Comparison of ENCODE assay signal across 9 mouse cellular contexts in genomic region chr7:44246984-44247470, GRCm38 (mm10). TPM values are rescaled to one million over a fixed set of nuclear protein-coding genes. Genes with fewer than 3 reads are reported as not detected.
DNase-seq lines count a peak whose midpoint lies in the region; ATAC-seq and TF ChIP-seq lines count a peak whose summit lies in the region.
"Had no signal": no experiment of that assay in that cellular context is flagged by ENCODE, and none has a peak within 500 bp of the region (broad histone marks: within the 10 kb centered on the region; RNA-seq: fewer than 3 reads in every experiment).

No protein-coding gene starts in this region.

- peak overlapping the region; percentile 91 for H3K4me3 ChIP-seq in hindbrain, postnatal 0 days (ENCODE audit: low read length)
- H3K4me3 ChIP-seq in lung, embryonic 15.5 days, result peak overlapping the region; percentile 99

- peaks cover 15% of the 10 kb centered on the region for H3K36me3 ChIP-seq in hindbrain, postnatal 0 days (ENCODE audit: insufficient read depth, low read length)
- peaks cover 33% of the 10 kb centered on the region for H3K36me3 ChIP-seq in lung, embryonic 15.5 days

- no peaks in the 10 kb centered on the region for H3K9me3 ChIP-seq in hindbrain, postnatal 0 days (ENCODE audit: low read length)
- H3K9me3 ChIP-seq in lung, embryonic 15.5 days, result no peaks in the 10 kb centered on the region

- H3K4me1 ChIP-seq in hindbrain, postnatal 0 days (ENCODE audit: insufficient read depth, low read length), result peaks cover 10% of the 10 kb centered on the region
- peaks cover 19% of the 10 kb centered on the region for H3K4me1 ChIP-seq in lung, embryonic 15.5 days

- ATAC-seq in erythroid progenitor cell, adult 5-6 weeks (replicated peaks; ENCODE audit: low FRiP score, poor library complexity, severe bottlenecking), result peak; percentile 9; the same call in 1 of the 2 replicates
- ATAC-seq in hindbrain, postnatal 0 days, result peak; percentile 61
- peak; percentile 23; the same call in 1 of the 2 replicates for ATAC-seq in lung, embryonic 15.5 days (ENCODE audit: borderline replicate concordance, extremely low read depth, low FRiP score, low TSS enrichment)

- H3K9ac ChIP-seq in hindbrain, postnatal 0 days (replicated peaks; ENCODE audit: low read length), result peak overlapping the region; percentile 99
- peak overlapping the region; percentile 91 for H3K9ac ChIP-seq in lung, embryonic 15.5 days

- no peaks in the 10 kb centered on the region for H3K27me3 ChIP-seq in hindbrain, postnatal 0 days (ENCODE audit: insufficient read depth, low read length)
- no peaks in the 10 kb centered on the region for H3K27me3 ChIP-seq in lung, embryonic 15.5 days

- H3K4me2 ChIP-seq in hindbrain, postnatal 0 days (ENCODE audit: low read depth, low read length), result peak overlapping the region; percentile 82
- peak overlapping the region; percentile 63 for H3K4me2 ChIP-seq in lung, embryonic 15.5 days

- H3K27ac ChIP-seq in hindbrain, postnatal 0 days, result peak overlapping the region; percentile 98
- peak overlapping the region; percentile 93 for H3K27ac ChIP-seq in lung, embryonic 15.5 days

- TF ChIP-seq CTCF in hindbrain, postnatal 0 days (IDR thresholded peaks at IDR 0.05; ENCODE audit: low read depth), result no peak

- peak; percentile 34 to 54 for DNase-seq in right cerebral cortex, adult 2 months (ENCODE audit: low spot score in 2 of 2)
- DNase-seq in right cerebral cortex, postnatal 14 days, result no peak
- peak; percentile 34 for DNase-seq in adipocyte (ENCODE audit: low spot score)
- DNase-seq in hindbrain, postnatal 0 days (ENCODE audit: low spot score), result peak; percentile 78
- peak; percentile 53 for DNase-seq in retina, postnatal 7 days (ENCODE audit: low read depth, low spot score)
- DNase-seq in gastrocnemius, postnatal 10 days, result no peak

- WGBS in hindbrain, postnatal 0 days, result under 1% methylated on average over 23 of the region's 23 CpGs
- under 1% methylated on average over 23 of the region's 23 CpGs for WGBS in lung, embryonic 15.5 days

RNA-seq across cellular contexts. Expression of gene 2410002F23Rik, which starts 0.5 kb away (rescaled TPM):
- 16.6 and 17.6 TPM in 2 replicates for total RNA-seq in erythroid progenitor cell, adult 5-6 weeks (2015; ENCODE audit: low replicate concordance)
- 9.2 and 11.4 TPM in 2 replicates for total RNA-seq in erythroid progenitor cell, adult 5-6 weeks (2017; ENCODE audit: low replicate concordance)
- 340 and 409 TPM in 2 replicates for total RNA-seq in hindbrain, postnatal 0 days (2014; rRNA removed)
- 239 TPM in 2 replicates for polyA plus RNA-seq in hindbrain, postnatal 0 days (2015; fragmentation: Nextera tagmentation; extraction: Ambion mirVana)
- polyA plus RNA-seq in lung, embryonic 15.5 days (2015; fragmentation: Nextera tagmentation; extraction: Ambion mirVana), result 133 TPM in 2 replicates
- 10 to 100 TPM; 23.7 to 35.0 TPM for total RNA-seq in gastrocnemius, postnatal 10 days (2021)

RNA-seq across cellular contexts. Expression of gene 1700028J19Rik, which starts 0.5 kb away (rescaled TPM):
- not detected in 2 replicates for total RNA-seq in erythroid progenitor cell, adult 5-6 weeks (2015; ENCODE audit: low replicate concordance)
- total RNA-seq in erythroid progenitor cell, adult 5-6 weeks (2017; ENCODE audit: low replicate concordance), result 0.90 and 2.2 TPM in 2 replicates
- total RNA-seq in hindbrain, postnatal 0 days (2014; rRNA removed), result 1.2 TPM in 1 of 2 replicates, not detected in the other
- polyA plus RNA-seq in hindbrain, postnatal 0 days (2015; fragmentation: Nextera tagmentation; extraction: Ambion mirVana), result 1.6 TPM in 2 replicates
- 1.4 TPM in 2 replicates for polyA plus RNA-seq in lung, embryonic 15.5 days (2015; fragmentation: Nextera tagmentation; extraction: Ambion mirVana)
- total RNA-seq in gastrocnemius, postnatal 10 days (2021), result under 1 TPM; 0.23 to 0.61 TPM

RNA-seq across cellular contexts. Expression of gene Acp4, which starts 10.2 kb away (rescaled TPM):
- not detected in 2 replicates for total RNA-seq in erythroid progenitor cell, adult 5-6 weeks (2015; ENCODE audit: low replicate concordance)
- not detected in 2 replicates for total RNA-seq in erythroid progenitor cell, adult 5-6 weeks (2017; ENCODE audit: low replicate concordance)
- total RNA-seq in hindbrain, postnatal 0 days (2014; rRNA removed), result not detected in 2 replicates
- polyA plus RNA-seq in hindbrain, postnatal 0 days (2015; fragmentation: Nextera tagmentation; extraction: Ambion mirVana), result 0.13 TPM in 1 of 2 replicates, not detected in the other
- polyA plus RNA-seq in lung, embryonic 15.5 days (2015; fragmentation: Nextera tagmentation; extraction: Ambion mirVana), result not detected in 2 replicates
- not detected for total RNA-seq in gastrocnemius, postnatal 10 days (2021)
- total RNA-seq: layer of hippocampus, postnatal 25 days had no signal

RNA-seq across cellular contexts. Expression of gene Gm36864, which starts 11.1 kb away (rescaled TPM):
- total RNA-seq in erythroid progenitor cell, adult 5-6 weeks (2015; ENCODE audit: low replicate concordance), result not detected in 2 replicates
- total RNA-seq in erythroid progenitor cell, adult 5-6 weeks (2017; ENCODE audit: low replicate concordance), result not detected in 2 replicates
- not detected in 2 replicates for total RNA-seq in hindbrain, postnatal 0 days (2014; rRNA removed)
- not detected in 2 replicates for polyA plus RNA-seq in hindbrain, postnatal 0 days (2015; fragmentation: Nextera tagmentation; extraction: Ambion mirVana)
- polyA plus RNA-seq in lung, embryonic 15.5 days (2015; fragmentation: Nextera tagmentation; extraction: Ambion mirVana), result not detected in 2 replicates
- total RNA-seq in gastrocnemius, postnatal 10 days (2021), result not detected
- total RNA-seq: layer of hippocampus, postnatal 25 days had no signal

RNA-seq across cellular contexts. Expression of gene Gm15517, which starts 14.2 kb away (rescaled TPM):
- total RNA-seq in erythroid progenitor cell, adult 5-6 weeks (2015; ENCODE audit: low replicate concordance), result not detected in 2 replicates
- not detected in 2 replicates for total RNA-seq in erythroid progenitor cell, adult 5-6 weeks (2017; ENCODE audit: low replicate concordance)
- not detected in 2 replicates for total RNA-seq in hindbrain, postnatal 0 days (2014; rRNA removed)
- polyA plus RNA-seq in hindbrain, postnatal 0 days (2015; fragmentation: Nextera tagmentation; extraction: Ambion mirVana), result not detected in 2 replicates
- not detected in 2 replicates for polyA plus RNA-seq in lung, embryonic 15.5 days (2015; fragmentation: Nextera tagmentation; extraction: Ambion mirVana)
- not detected for total RNA-seq in gastrocnemius, postnatal 10 days (2021)
- total RNA-seq: layer of hippocampus, postnatal 25 days had no signal

Comparison
In these comparisons a context has a peak if more than half of its experiments do, and no peak if none do; other contexts are left out.
1. DNase-seq: peak in right cerebral cortex, adult 2 months (2 of 2), adipocyte (single experiment), hindbrain, postnatal 0 days (single experiment) and retina, postnatal 7 days (single experiment); none in right cerebral cortex, postnatal 14 days (single experiment) and gastrocnemius, postnatal 10 days (single experiment).
2. ATAC-seq: peak in every context shown above with its lines; median percentile 61 in hindbrain, postnatal 0 days; 23 in lung, embryonic 15.5 days; 9 in erythroid progenitor cell, adult 5-6 weeks.